Mouse (Mus musculus) stomach, postnatal 0 days (tissue): ENCODE measurements around the gene Syce2.

ENCODE experiments used
- CTCF ChIP-seq: IDR thresholded peaks from 2 replicates; pipeline ENCODE4 v1.5.1; 2016; ENCODE audit warnings: antibody characterized with exemption, low read depth, mild to moderate bottlenecking, moderate library complexity
- EP300 ChIP-seq: optimal IDR thresholded peaks from 2 replicates; pipeline ENCODE3; 2016; ENCODE audit warnings: antibody characterized with exemption

- TF ChIP-seq CTCF (no peak), EP300 (no peak)
Measured at GRCm38 (mm10) chr8:84909949-84910348, 38.0 kb downstream of the Syce2 start.
